Comparison of ENCODE assay signal across 8 mouse cellular contexts in genomic region chr8:119840275-119840808, GRCm38 (mm10). TPM values are rescaled to one million over a fixed set of nuclear protein-coding genes. Genes with fewer than 3 reads are reported as not detected.
DNase-seq lines count a peak whose midpoint lies in the region; ATAC-seq and TF ChIP-seq lines count a peak whose summit lies in the region.

TSS of gene Cotl1 (minus strand) at chr8:119840544.

- peak within 1 kb of the TSS; percentile 75 for H3K27ac ChIP-seq in forebrain, embryonic 13.5 days
- peak within 1 kb of the TSS; percentile 82 for H3K27ac ChIP-seq in liver, postnatal 0 days (ENCODE audit: low read depth)
- peak within 1 kb of the TSS; percentile 67 for H3K27ac ChIP-seq in neural tube, embryonic 14.5 days (ENCODE audit: low read depth, low read length)

- ATAC-seq in forebrain, embryonic 13.5 days, result peak; percentile 96
- ATAC-seq in liver, postnatal 0 days, result peak; percentile 89
- peak; percentile 94 for ATAC-seq in neural tube, embryonic 14.5 days (ENCODE audit: low read depth)

- peaks cover 48% of the 10 kb centered on the region for H3K4me1 ChIP-seq in E14TG2a.4 (replicated peaks; ENCODE audit: low read depth, low read length)
- peaks cover 54% of the 10 kb centered on the region for H3K4me1 ChIP-seq in forebrain, embryonic 13.5 days
- peaks cover 32% of the 10 kb centered on the region for H3K4me1 ChIP-seq in liver, postnatal 0 days (ENCODE audit: insufficient read depth)
- peaks cover 36% of the 10 kb centered on the region for H3K4me1 ChIP-seq in neural tube, embryonic 14.5 days (ENCODE audit: control insufficient read depth, insufficient read depth, low read length)

- TF ChIP-seq EP300 in liver, postnatal 0 days (IDR thresholded peaks at IDR 0.05; ENCODE audit: low read depth), result no peak

- WGBS in forebrain, embryonic 13.5 days, result under 1% methylated on average over 56 of the region's 57 CpGs
- WGBS in large intestine, adult 2 months, result under 1% methylated on average over 56 of the region's 57 CpGs
- WGBS in liver, postnatal 0 days (ENCODE audit: insufficient replicate concordance), result under 1% methylated on average over 54 of the region's 57 CpGs
- under 1% methylated on average over 56 of the region's 57 CpGs for WGBS in neural tube, embryonic 14.5 days

- no peaks in the 10 kb centered on the region for H3K9me3 ChIP-seq in E14TG2a.4 (ENCODE audit: low read length)
- no peaks in the 10 kb centered on the region for H3K9me3 ChIP-seq in forebrain, embryonic 13.5 days (replicated peaks)
- H3K9me3 ChIP-seq in liver, postnatal 0 days (ENCODE audit: low read length), result no peaks in the 10 kb centered on the region
- H3K9me3 ChIP-seq in neural tube, embryonic 14.5 days (ENCODE audit: control insufficient read depth, low read length), result no peaks in the 10 kb centered on the region

- TF ChIP-seq CTCF in E14TG2a.4 (conservative IDR thresholded peaks at IDR 0.05; ENCODE audit: low read length), result no peak
- no peak for TF ChIP-seq CTCF in liver, postnatal 0 days (IDR thresholded peaks at IDR 0.05; ENCODE audit: low read depth)

- intact Hi-C loops in heart, postnatal 10 days (cut with DNase I), result loop anchor here (5.0 to 10.0 kb wide), 2 partner anchors 84 to 153 kb away; no protein-coding TSS in a partner anchor

- peaks cover 5% of the 10 kb centered on the region for H3K36me3 ChIP-seq in E14TG2a.4 (ENCODE audit: insufficient read depth, low read length)
- no peaks in the 10 kb centered on the region; the same call in 1 of the 2 replicates for H3K36me3 ChIP-seq in forebrain, embryonic 13.5 days (ENCODE audit: poor library complexity, severe bottlenecking)
- H3K36me3 ChIP-seq in liver, postnatal 0 days (replicated peaks; ENCODE audit: insufficient read depth, low read length), result no peaks in the 10 kb centered on the region; the same call in 1 of the 2 replicates
- no peaks in the 10 kb centered on the region for H3K36me3 ChIP-seq in neural tube, embryonic 14.5 days (ENCODE audit: control insufficient read depth, insufficient read depth, low read length)

- peak within 1 kb of the TSS; percentile 82 for H3K9ac ChIP-seq in forebrain, embryonic 13.5 days
- peak within 1 kb of the TSS; percentile 84 for H3K9ac ChIP-seq in liver, postnatal 0 days (replicated peaks)
- H3K9ac ChIP-seq in neural tube, embryonic 14.5 days (replicated peaks; ENCODE audit: low read depth, low read length), result peak within 1 kb of the TSS; percentile 80

- H3K4me3 ChIP-seq in E14TG2a.4 (replicated peaks; ENCODE audit: low read length), result peak within 1 kb of the TSS; percentile 89
- H3K4me3 ChIP-seq in forebrain, embryonic 13.5 days, result peak within 1 kb of the TSS; percentile 71
- peak within 1 kb of the TSS; percentile 78 for H3K4me3 ChIP-seq in liver, postnatal 0 days (ENCODE audit: low read depth, low read length)
- peak within 1 kb of the TSS; percentile 79 for H3K4me3 ChIP-seq in neural tube, embryonic 14.5 days (ENCODE audit: low read depth, low read length)

- peak within 1 kb of the TSS; percentile 84 for H3K4me2 ChIP-seq in forebrain, embryonic 13.5 days
- peak within 1 kb of the TSS; percentile 95 for H3K4me2 ChIP-seq in liver, postnatal 0 days (ENCODE audit: low read depth, low read length)
- H3K4me2 ChIP-seq in neural tube, embryonic 14.5 days (ENCODE audit: low read depth, low read length), result peak within 1 kb of the TSS; percentile 87

- DNase-seq in c-Kit-positive CD71-positive TER-119-positive erythroid progenitor cells, embryonic 14.5 days (ENCODE audit: low spot score), result peak; percentile 90
- DNase-seq in heart, postnatal 10 days, result peak; percentile 97
- peak; percentile 80 for DNase-seq in large intestine, adult 2 months (ENCODE audit: low read depth, low spot score)
- peak; percentile 97 for DNase-seq in liver, postnatal 0 days
- peak; percentile 99 for DNase-seq in testis, postnatal 10 days (ENCODE audit: low spot score)

- peaks cover 55% of the 10 kb centered on the region for H3K27me3 ChIP-seq in E14TG2a.4 (ENCODE audit: insufficient read depth, low read length)
- no peaks in the 10 kb centered on the region for H3K27me3 ChIP-seq in forebrain, embryonic 13.5 days
- no peaks in the 10 kb centered on the region; the same call in 1 of the 2 replicates for H3K27me3 ChIP-seq in liver, postnatal 0 days (ENCODE audit: insufficient read depth, low read length)
- H3K27me3 ChIP-seq in neural tube, embryonic 14.5 days (ENCODE audit: control insufficient read depth, insufficient read depth, low read length), result no peaks in the 10 kb centered on the region

RNA-seq across cellular contexts. Expression of gene Cotl1, which starts in this region (rescaled TPM):
- 92.3 and 99.6 TPM in 2 replicates for polyA plus RNA-seq in forebrain, embryonic 13.5 days (2015; fragmentation: Nextera tagmentation; extraction: Ambion mirVana)
- total RNA-seq in heart, postnatal 10 days (2021), result 10 to 100 TPM; 39.4 to 44.2 TPM
- 241 and 255 TPM in 2 replicates for polyA plus RNA-seq in large intestine, adult 2 months (2012; rRNA removed)
- polyA plus RNA-seq in liver, postnatal 0 days (2015; fragmentation: Nextera tagmentation; extraction: Ambion mirVana), result 28.5 and 28.8 TPM in 2 replicates
- 228 and 232 TPM in 2 replicates for polyA plus RNA-seq in neural tube, embryonic 14.5 days (2014; fragmentation: Nextera tagmentation; extraction: Ambion mirVana)

Comparison
In these comparisons a context has a peak if more than half of its experiments do, and no peak if none do; other contexts are left out.
1. Peak in every context shown above with its lines: DNase-seq, ATAC-seq, H3K4me3 ChIP-seq and H3K27ac ChIP-seq.